Mouse (Mus musculus) kidney, adult 9 months (tissue): ENCODE measurements around the gene Gramd1b.

Source experiments
- DNase-seq: peaks from one replicate; pipeline ENCODE4 v3.0.0; 2022

Gene Gramd1b

DNA sequence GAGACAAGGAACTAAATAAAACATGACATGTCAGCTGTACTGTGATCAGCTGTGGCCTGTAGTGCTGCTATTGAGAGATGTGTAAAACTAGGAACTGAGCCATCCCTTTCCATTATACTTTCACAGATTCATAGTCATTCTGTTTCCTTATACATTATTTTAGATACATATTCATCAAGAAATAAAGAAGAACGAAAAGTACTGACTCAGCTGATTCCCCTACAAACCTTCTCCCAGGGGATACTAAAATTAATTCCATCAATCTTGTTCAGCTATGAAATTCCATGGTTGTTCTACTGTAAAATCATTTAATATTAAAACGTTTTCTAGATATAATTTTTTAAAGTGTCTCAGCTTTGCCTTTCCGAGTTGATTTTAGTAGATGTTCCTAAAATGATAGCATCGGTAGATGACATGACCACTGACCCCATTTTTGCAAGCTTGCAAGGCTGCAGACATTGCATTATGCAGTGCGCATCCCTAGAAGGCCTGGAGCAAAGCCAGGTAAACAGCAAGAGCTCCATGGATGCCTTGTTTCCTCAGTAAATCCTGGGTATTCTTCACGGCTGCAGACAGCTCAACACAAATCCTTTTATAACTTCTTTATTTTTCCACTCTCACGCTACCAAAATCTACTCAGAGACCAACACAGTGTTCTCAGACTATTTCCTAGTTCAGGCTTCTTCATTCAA lies 285.1 kb downstream of the Gramd1b start:
- DNase-seq: no peak

DNA sequence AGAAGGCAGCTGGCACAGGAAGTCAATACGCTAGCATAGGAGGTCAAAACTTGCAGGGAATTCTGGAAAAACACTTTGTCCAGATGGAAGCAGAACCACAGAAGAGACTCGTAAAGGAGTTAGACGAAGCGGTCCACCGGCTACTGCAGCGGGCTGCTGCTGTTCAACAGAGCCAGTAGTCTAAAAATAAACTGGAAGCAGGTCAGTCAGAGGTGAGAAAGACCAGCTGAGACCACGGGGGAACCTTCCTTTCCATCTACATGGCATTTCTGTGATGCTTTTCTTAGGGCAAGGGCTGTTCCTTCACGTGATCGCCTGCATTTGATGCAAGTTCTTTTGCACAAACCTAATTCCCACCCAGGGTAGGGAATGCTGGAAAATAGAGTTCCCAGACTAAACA lies 285.7 kb downstream of the Gramd1b start:
- no peak for DNase-seq
